Mouse (Mus musculus): ENCODE results near the gene Acat2.
"Not testable (repeated sequence)": the region's sequence is repeated elsewhere in the genome, so short reads cannot be mapped to it uniquely, and the experiment has no call there.

Gene Acat2

GRCm38 (mm10) chr17:12906436-12906835, 54.1 kb downstream of the Acat2 start:
- DNase-seq (ENCODE audit: low spot score) = no peak

- DNase-seq (ENCODE audit: low spot score) = no peak
Observed at GRCm38 (mm10) chr17:12905810-12906209, 54.7 kb downstream of the Acat2 start.

GRCm38 (mm10) chr17:12904349-12904748, 56.2 kb downstream of the Acat2 start:
- DNase-seq (ENCODE audit: low spot score) = no peak

- no peak for DNase-seq (ENCODE audit: low spot score)
Observed at GRCm38 (mm10) chr17:12903372-12904333, 56.9 kb downstream of the Acat2 start.

GRCm38 (mm10) chr17:12902291-12902690, 58.3 kb downstream of the Acat2 start:
- DNase-seq (ENCODE audit: low spot score) = no peak

- not testable (repeated sequence) for DNase-seq (ENCODE audit: low spot score)
Observed at GRCm38 (mm10) chr17:12898607-12899006, 61.9 kb downstream of the Acat2 start.

GRCm38 (mm10) chr17:12897674-12898073, 62.9 kb downstream of the Acat2 start:
- DNase-seq (ENCODE audit: low spot score) = no peak
